Mouse (Mus musculus) CH12F3 (cell line): ENCODE results near the gene Id1.

Source experiments
- in situ Hi-C: fragments of 300-500 bp; cut with MboI; formaldehyde crosslinking; loops from 2 replicates; pipeline ENCODE4 v1.14.3; 2020; ENCODE audit warnings: low sequenced_read_pairs

Gene Id1

GRCm38 (mm10) chr2:152723651-152724331 is 12.3 kb upstream of the Id1 start:
- in situ Hi-C loops, result no loop called here

DNA sequence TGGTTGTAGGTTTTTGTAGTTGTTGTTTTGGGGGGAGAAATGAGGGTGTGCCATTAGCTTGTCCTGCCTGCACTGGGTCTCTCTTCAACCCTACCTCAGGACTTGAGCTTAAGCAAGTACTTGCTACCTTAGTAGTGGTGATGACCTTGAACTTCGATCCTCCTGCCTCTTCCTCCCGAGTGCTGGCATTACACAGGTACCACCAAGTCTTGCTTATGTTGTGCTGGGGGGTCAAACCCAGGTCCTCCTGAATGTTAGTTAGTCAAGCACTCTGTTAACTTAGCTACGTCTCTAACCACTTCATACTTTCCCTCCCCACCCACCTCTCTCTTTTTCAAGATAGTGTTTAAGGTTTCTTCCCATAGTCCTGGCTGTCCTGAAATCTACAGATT is 11.7 kb upstream of the Id1 start:
- in situ Hi-C loops, result no loop called here

- in situ Hi-C loops, result no loop called here
Measured at GRCm38 (mm10) chr2:152725178-152725750, 10.8 kb upstream of the Id1 start.

DNA sequence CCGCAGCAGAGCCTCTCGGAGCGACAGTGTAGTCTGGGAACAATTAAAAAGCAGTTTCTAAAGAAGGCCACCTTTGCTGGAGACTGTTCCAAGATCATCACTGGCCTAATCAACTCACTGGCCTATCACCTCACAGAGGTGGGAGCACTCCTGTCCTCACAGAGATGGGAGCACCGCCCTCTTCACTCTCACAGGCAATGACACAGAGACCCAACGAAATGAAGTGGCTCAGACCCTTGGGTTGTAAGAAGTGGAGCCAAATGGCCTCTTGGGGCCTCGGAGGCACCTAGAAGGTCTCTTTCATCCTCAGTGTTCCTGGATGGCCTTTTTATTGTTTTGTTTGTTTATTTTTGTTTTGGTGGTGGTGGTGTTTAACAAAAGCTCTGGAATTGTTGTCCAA is 9.8 kb upstream of the Id1 start:
- in situ Hi-C loops, result no loop called here

DNA sequence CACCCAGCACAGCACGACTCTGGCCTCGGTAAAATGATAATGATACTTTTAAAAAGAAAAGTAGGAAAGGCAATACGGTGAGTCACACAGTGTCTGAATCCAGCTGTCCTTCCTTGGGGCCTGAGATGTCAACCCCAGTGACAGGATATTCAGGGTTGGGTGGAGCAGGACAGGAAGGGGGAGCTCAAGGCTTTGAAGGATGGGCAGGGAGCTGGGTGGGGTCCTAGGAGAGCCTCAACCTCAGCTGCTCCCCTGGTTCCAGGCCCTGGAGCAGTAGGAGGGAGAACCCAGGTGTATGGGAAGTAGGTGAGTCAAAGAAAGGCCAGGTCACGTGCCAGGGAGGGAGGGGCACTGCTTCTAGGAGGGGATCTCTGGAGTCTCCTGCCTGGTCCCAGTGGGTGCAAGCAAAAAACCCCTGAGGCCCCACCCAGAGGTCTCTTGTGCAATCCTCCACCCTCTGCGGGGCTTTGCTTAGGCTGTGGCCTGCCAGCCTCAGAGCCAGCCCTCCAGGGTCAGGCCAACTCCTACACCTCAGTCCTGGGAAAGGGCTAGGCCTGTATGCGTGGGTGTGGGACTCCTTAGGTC is 9.2 kb upstream of the Id1 start:
- in situ Hi-C loops, result no loop called here

DNA sequence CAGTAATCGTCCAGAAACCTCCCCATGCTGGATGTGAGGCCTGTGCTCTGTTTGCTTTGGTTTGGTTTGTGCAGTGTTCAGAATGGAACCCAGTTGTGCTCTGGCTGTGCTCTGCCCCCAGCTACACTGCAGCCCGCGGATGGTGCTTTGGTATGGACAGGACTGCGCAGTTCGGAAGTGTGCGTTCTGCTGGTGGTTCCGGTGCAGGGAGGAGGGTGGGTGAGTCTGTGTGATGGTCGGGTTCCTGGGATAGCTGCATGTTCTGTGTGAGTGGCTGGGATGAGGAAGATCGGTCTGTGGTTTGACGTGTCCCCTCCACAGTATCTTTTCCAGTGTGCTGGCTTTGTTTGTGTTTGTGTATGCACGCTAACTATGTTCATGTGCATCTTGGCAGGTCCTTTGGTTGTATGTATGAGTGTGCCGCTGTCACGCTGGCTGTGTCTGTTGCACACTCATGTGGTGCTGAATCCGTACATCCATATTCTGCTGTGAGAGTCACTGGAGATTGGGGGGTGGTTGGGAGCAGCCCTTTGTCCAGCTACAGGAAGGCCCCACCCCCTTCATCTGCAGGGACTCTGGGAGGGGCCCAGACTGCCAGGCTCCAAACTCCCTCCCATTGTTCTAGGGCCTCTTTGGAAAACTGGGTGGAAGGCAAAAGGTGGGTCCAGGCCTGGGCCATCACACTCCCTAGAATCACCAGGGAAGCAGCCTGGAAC is 8.1 kb upstream of the Id1 start:
- in situ Hi-C loops, result no loop called here

- in situ Hi-C loops, result no loop called here
Measured at GRCm38 (mm10) chr2:152728594-152728993, 7.5 kb upstream of the Id1 start.

DNA sequence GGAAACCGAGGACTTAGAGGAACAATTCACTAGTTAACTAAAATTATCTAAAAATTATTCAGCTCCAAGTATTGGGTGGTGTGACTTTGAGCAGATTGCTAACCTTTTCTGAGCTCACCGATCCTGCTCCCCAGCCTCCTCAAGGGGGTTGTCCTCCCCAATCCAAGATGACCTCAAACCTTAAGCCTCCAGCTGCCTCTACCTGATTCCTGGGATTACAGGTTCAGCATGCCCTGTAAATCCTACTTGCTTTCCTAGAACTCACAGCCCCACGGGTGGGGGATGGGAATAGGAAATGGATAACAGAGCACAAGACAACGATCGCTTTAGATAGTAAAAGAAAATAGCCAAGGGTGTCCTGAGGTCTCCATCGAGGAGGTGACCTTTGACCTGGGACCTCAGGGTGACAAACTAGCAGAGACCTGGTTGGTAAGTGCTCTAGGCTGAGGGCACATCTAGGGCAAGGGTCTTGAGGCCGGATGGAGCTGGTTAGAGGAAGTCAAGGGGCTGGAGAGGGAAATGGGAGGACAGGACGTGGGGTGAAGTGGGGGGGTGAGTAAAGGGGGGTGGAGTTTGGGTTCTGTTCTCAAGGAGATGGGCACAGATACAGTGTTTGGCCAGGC is 6.9 kb upstream of the Id1 start:
- in situ Hi-C loops, result no loop called here

- in situ Hi-C loops, result no loop called here
Measured at GRCm38 (mm10) chr2:152729636-152730020, 6.4 kb upstream of the Id1 start.

DNA sequence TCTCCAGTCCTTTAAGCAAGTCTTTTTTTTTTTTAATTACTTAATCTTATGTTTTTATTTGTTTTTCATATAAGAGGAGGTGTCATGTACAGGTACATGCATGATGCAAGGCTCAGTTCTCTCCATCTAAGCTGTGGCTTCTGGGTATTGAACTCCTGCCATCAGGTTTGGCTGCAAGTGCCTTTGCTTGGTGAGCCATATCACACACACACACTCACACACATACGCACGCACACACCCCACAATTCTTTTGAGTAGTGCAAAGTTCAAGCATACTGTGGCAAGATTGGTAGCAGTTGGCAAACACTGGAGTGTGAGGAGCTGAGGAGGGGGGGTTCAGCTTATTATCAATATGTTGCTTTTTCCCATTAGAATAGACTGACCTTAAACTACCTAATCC is 2.9 kb upstream of the Id1 start:
- in situ Hi-C loops, result no loop called here

GRCm38 (mm10) chr2:152734501-152734900 is 1.6 kb upstream of the Id1 start:
- in situ Hi-C loops, result no loop called here

DNA sequence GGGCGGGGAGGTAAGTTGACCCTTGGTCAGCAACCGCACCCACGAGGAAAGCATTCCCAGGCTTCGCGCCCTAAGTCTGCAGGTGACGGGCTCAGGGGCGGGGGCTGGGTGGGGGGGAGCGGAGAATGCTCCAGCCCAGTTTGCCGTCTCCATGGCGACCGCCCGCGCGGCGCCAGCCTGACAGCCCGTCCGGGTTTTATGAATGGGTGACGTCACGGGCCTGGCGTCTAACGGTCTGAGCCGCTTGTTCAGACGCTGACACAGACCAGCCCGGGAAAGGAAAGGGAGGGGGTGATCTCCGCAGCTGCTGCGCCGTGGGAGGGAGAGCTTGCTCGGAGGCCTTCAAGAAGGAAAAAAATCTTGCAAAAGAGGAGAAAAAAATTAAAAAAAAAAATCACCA is 1.1 kb upstream of the Id1 start:
- in situ Hi-C loops, result no loop called here

- in situ Hi-C loops, result no loop called here
Measured at GRCm38 (mm10) chr2:152736748-152737147, 697 bp downstream of the Id1 start.

DNA sequence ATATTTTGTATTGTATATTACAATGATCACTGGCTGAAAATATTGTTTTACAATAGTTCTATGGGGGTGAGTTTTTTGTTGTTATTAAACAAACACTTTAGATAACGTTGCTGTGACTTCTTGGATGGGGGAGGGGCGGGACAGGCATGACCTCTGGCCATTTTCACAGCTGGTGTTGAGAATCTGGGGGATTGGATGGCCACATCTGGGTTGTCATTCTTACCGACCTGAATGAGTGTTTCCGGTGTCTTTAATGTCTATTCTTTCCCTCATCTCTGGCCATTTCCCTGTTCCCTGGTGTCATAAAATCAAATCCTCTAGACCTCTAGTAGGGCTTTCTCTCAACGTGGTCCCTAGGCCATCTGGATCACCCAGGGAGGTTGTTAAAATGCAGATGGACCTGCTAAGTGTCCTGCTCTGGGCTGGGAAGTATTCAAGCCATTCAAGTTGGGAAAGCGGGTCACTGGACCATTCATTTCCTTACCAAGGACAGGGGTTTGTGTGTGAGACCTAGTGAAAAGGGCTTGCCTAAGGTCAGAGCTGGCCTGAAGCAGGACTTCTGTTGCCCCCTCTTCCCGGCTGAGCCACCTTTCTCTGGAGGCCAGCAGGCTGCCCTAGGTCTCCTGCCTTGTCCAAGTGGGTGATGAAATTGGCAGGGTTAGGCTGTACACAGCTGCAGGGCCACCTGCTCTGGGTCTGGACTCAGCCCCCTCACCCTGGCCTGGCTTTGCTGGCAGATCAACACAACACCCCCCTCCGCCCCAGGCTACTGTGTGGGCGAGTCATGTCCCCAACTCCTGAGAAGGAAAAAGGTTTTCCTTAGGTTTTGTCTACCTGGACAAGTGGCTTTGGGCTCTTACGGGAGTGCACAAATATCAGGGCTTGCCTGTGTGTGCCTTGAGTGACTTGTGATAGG is 1.5 kb downstream of the Id1 start:
- in situ Hi-C loops, result no loop called here

GRCm38 (mm10) chr2:152738341-152738740 is 2.3 kb downstream of the Id1 start:
- in situ Hi-C loops, result no loop called here

DNA sequence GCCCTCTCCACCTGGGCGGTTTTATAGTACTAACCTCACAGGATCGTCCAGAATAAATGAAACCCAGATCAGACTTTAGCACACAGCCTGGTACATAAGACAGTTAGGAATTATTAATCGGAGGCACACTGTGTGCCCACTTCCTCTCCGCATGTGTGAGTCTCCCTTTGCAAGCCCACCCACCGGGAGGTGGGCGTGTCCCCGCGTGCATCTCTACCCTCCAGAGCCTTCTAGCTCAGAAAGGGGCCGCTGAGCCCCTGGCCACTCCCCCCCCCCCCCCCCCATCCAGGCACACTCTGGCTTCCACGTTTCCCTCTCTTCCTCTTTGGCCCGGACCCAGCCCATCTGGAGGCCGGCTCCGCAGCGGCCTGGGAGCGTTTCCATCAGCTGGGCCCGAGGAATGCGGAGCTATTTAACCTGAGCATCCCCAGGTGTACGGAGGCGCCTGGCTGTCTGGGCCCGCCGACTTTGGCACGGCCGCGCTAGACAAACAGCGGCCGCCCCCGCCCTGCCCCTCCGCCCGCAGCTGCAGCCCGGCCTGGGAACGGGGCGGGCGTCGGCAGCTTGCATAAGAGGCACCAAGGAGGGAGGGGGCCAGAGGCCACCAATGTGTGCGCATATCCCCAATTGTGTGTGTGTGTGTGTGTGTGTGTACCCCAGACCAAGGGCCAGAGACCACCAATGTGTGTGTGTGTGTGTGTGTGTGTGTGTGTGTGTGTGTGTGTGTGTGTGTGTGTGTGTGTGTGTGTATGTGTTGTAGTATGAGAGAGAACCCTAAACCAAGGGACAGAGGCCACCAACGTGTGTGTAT is 3.2 kb downstream of the Id1 start:
- in situ Hi-C loops, result no loop called here

- in situ Hi-C loops, result no loop called here
Measured at GRCm38 (mm10) chr2:152739842-152740260, 3.8 kb downstream of the Id1 start.

DNA sequence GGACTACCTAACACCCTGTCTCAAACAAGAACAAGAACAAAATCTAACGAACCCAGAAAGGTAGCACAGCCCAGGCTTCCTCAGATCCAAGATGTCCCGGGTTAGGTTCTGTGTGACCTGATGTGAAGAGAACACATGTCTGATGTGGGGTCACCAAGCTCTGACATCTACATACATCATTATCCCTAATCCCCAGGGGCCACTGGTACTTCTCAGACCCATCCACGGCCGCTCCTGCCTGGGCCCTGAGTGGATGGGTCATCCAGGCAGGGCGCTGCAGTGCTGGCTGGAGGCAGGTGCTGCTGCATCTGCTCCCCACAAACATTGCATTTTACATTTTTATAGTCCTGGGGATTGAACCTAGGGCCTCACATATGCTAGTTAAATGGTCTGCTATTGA is 4.4 kb downstream of the Id1 start:
- in situ Hi-C loops, result no loop called here

GRCm38 (mm10) chr2:152741153-152742041 is 5.3 kb downstream of the Id1 start:
- in situ Hi-C loops, result no loop called here
